Comparison of ENCODE assay signal across 20 mouse cellular contexts in genomic region chr3:84383559-84383958, GRCm38 (mm10).
DNase-seq lines count a peak whose midpoint lies in the region; ATAC-seq and TF ChIP-seq lines count a peak whose summit lies in the region.
"Had no signal": no experiment of that assay in that cellular context is flagged by ENCODE, and none has a peak within 500 bp of the region (broad histone marks: within the 10 kb centered on the region; RNA-seq: fewer than 3 reads in every experiment).

No protein-coding gene starts in this region.

- TF ChIP-seq EP300 in MEL (IDR thresholded peaks at IDR 0.05; ENCODE audit: low read depth in 1 of 2, low read length in 2 of 2): no peak; a peak in 1 of 4 replicates
- peak; percentile 77 for TF ChIP-seq EP300 in liver, postnatal 0 days (IDR thresholded peaks at IDR 0.05; ENCODE audit: low read depth)

- no peak for TF ChIP-seq POLR2A in MEL (IDR thresholded peaks at IDR 0.05; ENCODE audit: control insufficient read depth in 1 of 2, insufficient read depth in 1 of 2, low read depth in 1 of 2, low read length in 2 of 2, poor library complexity in 1 of 2)

- intact Hi-C loops in left cerebral cortex, postnatal 14 days (cut with DNase I): no loop called here

- H3K79me2 ChIP-seq in MEL (ENCODE audit: control insufficient read depth, insufficient read depth, low read length, poor library complexity): no peaks in the 10 kb centered on the region

- peaks cover 0 to 2% of the 10 kb centered on the region in 2 experiments; a peak in 2 of 4 replicates for H3K36me3 ChIP-seq in MEL (ENCODE audit: control insufficient read depth in 1 of 2, insufficient read depth in 2 of 2, low read length in 2 of 2)
- H3K36me3 ChIP-seq in liver, postnatal 0 days (replicated peaks; ENCODE audit: insufficient read depth, low read length): no peaks in the 10 kb centered on the region
- H3K36me3 ChIP-seq: embryonic facial prominence, embryonic 15.5 days; midbrain, embryonic 15.5 days had no signal

- peaks cover 0 to 10% of the 10 kb centered on the region in 2 experiments; a peak in 3 of 4 replicates for H3K4me1 ChIP-seq in MEL (ENCODE audit: control insufficient read depth in 1 of 2, insufficient read depth in 2 of 2, low read length in 2 of 2)
- peaks cover 3% of the 10 kb centered on the region; the same call in 1 of the 2 replicates for H3K4me1 ChIP-seq in liver, postnatal 0 days (ENCODE audit: insufficient read depth)
- H3K4me1 ChIP-seq: embryonic facial prominence, embryonic 15.5 days; midbrain, embryonic 15.5 days had no signal

- no peak for TF ChIP-seq RAD21 in MEL (IDR thresholded peaks at IDR 0.05; ENCODE audit: low read depth, low read length)

- WGBS in liver, postnatal 0 days (ENCODE audit: insufficient replicate concordance): 49% methylated on average over 3 of the region's 3 CpGs

- H3K4me3 ChIP-seq in MEL (ENCODE audit: control insufficient read depth in 1 of 2, insufficient read depth in 1 of 2, low read depth in 2 of 2, low read length in 2 of 2): no peak overlapping the region
- H3K4me3 ChIP-seq in liver, postnatal 0 days (ENCODE audit: low read depth, low read length): no peak overlapping the region
- H3K4me3 ChIP-seq: embryonic facial prominence, embryonic 15.5 days; layer of hippocampus, adult 2 months; midbrain, embryonic 15.5 days; myocyte had no signal

- no peak overlapping the region for H3K27ac ChIP-seq in MEL (ENCODE audit: control insufficient read depth, low read depth, low read length)
- H3K27ac ChIP-seq in liver, postnatal 0 days (ENCODE audit: low read depth): peak overlapping the region; percentile 51; the same call in 1 of the 2 replicates
- H3K27ac ChIP-seq: embryonic facial prominence, embryonic 15.5 days; layer of hippocampus, adult 2 months; midbrain, embryonic 15.5 days had no signal

- peak overlapping the region; percentile 55 for H3K4me2 ChIP-seq in liver, postnatal 0 days (ENCODE audit: low read depth, low read length)
- H3K4me2 ChIP-seq: embryonic facial prominence, embryonic 15.5 days; midbrain, embryonic 15.5 days had no signal

- no peaks in the 10 kb centered on the region for H3K9me3 ChIP-seq in MEL (replicated peaks; ENCODE audit: insufficient read depth, low read length)
- H3K9me3 ChIP-seq in liver, postnatal 0 days (ENCODE audit: low read length): no peaks in the 10 kb centered on the region
- H3K9me3 ChIP-seq: embryonic facial prominence, embryonic 15.5 days; midbrain, embryonic 15.5 days had no signal

- ATAC-seq in liver, postnatal 0 days: peak; percentile 97
- ATAC-seq: forebrain, embryonic 14.5 days; midbrain, embryonic 15.5 days had no signal

- TF ChIP-seq CTCF in MEL (IDR thresholded peaks at IDR 0.05 in 2 of 3, conservative IDR thresholded peaks at IDR 0.05 in 1 of 3; ENCODE audit: control insufficient read depth in 1 of 3, insufficient read depth in 1 of 3, low read depth in 2 of 3, low read length in 3 of 3, poor library complexity in 1 of 3, severe bottlenecking in 1 of 3): no peak
- TF ChIP-seq CTCF in liver, postnatal 0 days (IDR thresholded peaks at IDR 0.05; ENCODE audit: low read depth): no peak

- no peaks in the 10 kb centered on the region for H3K27me3 ChIP-seq in MEL (ENCODE audit: control insufficient read depth in 1 of 2, insufficient read depth in 2 of 2, low read length in 2 of 2)
- H3K27me3 ChIP-seq in liver, postnatal 0 days (ENCODE audit: insufficient read depth, low read length): no peaks in the 10 kb centered on the region
- H3K27me3 ChIP-seq: embryonic facial prominence, embryonic 15.5 days; midbrain, embryonic 15.5 days had no signal

- DNase-seq in MEL (ENCODE audit: low read depth, low spot score): peak; percentile 61
- peak; percentile 26 for DNase-seq in c-Kit-negative CD71-positive TER-119-positive erythroid progenitor cells, embryonic 14.5 days (ENCODE audit: low read depth, low spot score)
- peak; percentile 74 for DNase-seq in liver
- peak; percentile 22 for DNase-seq in liver, postnatal 0 days
- DNase-seq in cerebellum, postnatal 4 days (ENCODE audit: low spot score in 2 of 2): no peak
- no peak for DNase-seq in kidney, postnatal 14 days
- no peak for DNase-seq in left cerebral cortex, postnatal 14 days (ENCODE audit: low spot score in 2 of 2)
- DNase-seq: adrenal gland, postnatal 25 days; cerebellum, postnatal 10 days; gastrocnemius, postnatal 25 days; kidney, adult 11 months; kidney, postnatal 10 days; layer of hippocampus, postnatal 36 days; lung, postnatal 10 days; spleen, adult 18-20 months had no signal

- H3K9ac ChIP-seq in MEL (ENCODE audit: control insufficient read depth, low read depth, low read length, poor library complexity, severe bottlenecking): no peak overlapping the region
- H3K9ac ChIP-seq in liver, postnatal 0 days (replicated peaks): peak overlapping the region; percentile 30
- H3K9ac ChIP-seq: embryonic facial prominence, embryonic 15.5 days; midbrain, embryonic 15.5 days had no signal

TF ChIP-seq in MEL, 35 proteins besides CTCF, POLR2A, EP300 and RAD21:
- TF ChIP-seq TAL1 (IDR thresholded peaks at IDR 0.05; ENCODE audit: low read length) (peak; percentile 84), TCF12 (IDR thresholded peaks at IDR 0.05; ENCODE audit: low read depth, low read length) (peak; percentile 64), GATA1 (IDR thresholded peaks at IDR 0.05; ENCODE audit: low read depth, low read length) (0 out of 2 replicates have a peak, but pooled peaks have one; percentile 26), ELF1 (IDR thresholded peaks at IDR 0.05; ENCODE audit: low read depth, low read length) (no peak), ETS1 (IDR thresholded peaks at IDR 0.05; ENCODE audit: low read depth, low read length) (no peak)

Comparison
In these comparisons a context has a peak if more than half of its experiments do, and no peak if none do; other contexts are left out.
1. DNase-seq: peak in MEL (single experiment), c-Kit-negative CD71-positive TER-119-positive erythroid progenitor cells, embryonic 14.5 days (single experiment), liver (single experiment) and liver, postnatal 0 days (single experiment); none in cerebellum, postnatal 4 days (0 of 2), kidney, postnatal 14 days (single experiment) and left cerebral cortex, postnatal 14 days (0 of 2).